Mouse (Mus musculus) neural tube, embryonic 13.5 days (tissue): ENCODE data around the gene Galnt3. TPM values are rescaled to one million over a fixed set of nuclear protein-coding genes. Genes with fewer than 3 reads are reported as not detected.
A peak's percentile ranks its signal among the peaks of the same experiment; 100 is the strongest.

ENCODE experiments used
- ATAC-seq: fragments of 200-750 bp; cut with Nextera tagmentation; 2 replicates; pipeline ENCODE4 v1.8.0; 2017; ENCODE audit warnings: low read depth, mild to moderate bottlenecking, moderate TSS enrichment, moderate library complexity
- H3K27ac ChIP-seq: fragments of 300-500 bp; sonication (generic); replicated peaks from 2 replicates; pipeline ENCODE4 v1.5.1; 2015; ENCODE audit warnings: moderate library complexity, mild to moderate bottlenecking, inconsistent platforms
- H3K27me3 ChIP-seq: fragments of 300-500 bp; sonication (generic); 2 replicates; pipeline ENCODE4 v1.6.1; 2015; ENCODE audit warnings: mild to moderate bottlenecking, inconsistent platforms
- H3K36me3 ChIP-seq: fragments of 300-500 bp; sonication (generic); 2 replicates; pipeline ENCODE4 v1.6.1; 2015; ENCODE audit warnings: mild to moderate bottlenecking, inconsistent platforms
- H3K4me1 ChIP-seq: fragments of 300-500 bp; sonication (generic); replicated peaks from 2 replicates; pipeline ENCODE4 v1.6.1; 2015; ENCODE audit warnings: inconsistent platforms
- H3K4me2 ChIP-seq: fragments of 300-500 bp; sonication (generic); 2 replicates; pipeline ENCODE4 v1.6.1; 2015; ENCODE audit warnings: inconsistent platforms, mild to moderate bottlenecking, moderate library complexity
- H3K4me3 ChIP-seq: fragments of 300-500 bp; sonication (generic); 2 replicates; pipeline ENCODE4 v1.5.1; 2015; ENCODE audit warnings: mild to moderate bottlenecking, inconsistent platforms
- H3K9ac ChIP-seq: fragments of 300-500 bp; sonication (generic); 2 replicates; pipeline ENCODE4 v1.6.1; 2015; ENCODE audit warnings: moderate library complexity, mild to moderate bottlenecking, inconsistent platforms
- H3K9me3 ChIP-seq: fragments of 300-500 bp; sonication (generic); 2 replicates; pipeline ENCODE4 v1.6.1; 2016; ENCODE audit warnings: inconsistent platforms
- WGBS: fragments of 180-500 bp; shearing (Covaris S2); methylation state at CpG from one replicate; pipeline ENCODE4 v1.1.7; 2015; 5-methylcytosine and 5-hydroxymethylcytosine counted together
- polyA plus RNA-seq: library from polyadenylated mRNA; unstranded; fragments of >200 nt; fragmentation: Nextera tagmentation; extraction: Ambion mirVana; gene quantifications from 2 replicates; pipeline ENCODE4 v1.2.1, GENCODE M21; 2015

Galnt3 gene
- polyA plus RNA-seq: 0.39 and 0.59 TPM in 2 replicates

- Histone ChIP-seq H3K9me3 (no peaks in the 10 kb centered on the region), H3K4me2 (peak within 1 kb of the TSS; percentile 95), H3K4me1 (peaks cover 8% of the 10 kb centered on the region), H3K36me3 (no peaks in the 10 kb centered on the region), H3K27me3 (peaks cover 32% of the 10 kb centered on the region), H3K4me3 (peak within 1 kb of the TSS; percentile 56), H3K9ac (peak within 1 kb of the TSS; percentile 70), H3K27ac (no peak within 1 kb of the TSS)
- ATAC-seq: peak; percentile 81
- WGBS: under 1% methylated on average over 54 of the region's 74 CpGs
Observed at GRCm38 (mm10) chr2:66124591-66125271, at the start of gene Galnt3. Galnt3 (minus strand) TSS chr2:66124994.

- Histone ChIP-seq H3K4me3 (no peak overlapping the region), H3K4me1 (peaks cover 14% of the 10 kb centered on the region), H3K9ac (no peak overlapping the region), H3K27ac (no peak overlapping the region), H3K4me2 (no peak overlapping the region), H3K27me3 (no peaks in the 10 kb centered on the region), H3K9me3 (no peaks in the 10 kb centered on the region), H3K36me3 (no peaks in the 10 kb centered on the region)
- WGBS: 69% methylated on average over 5 of the region's 5 CpGs
- no peak for ATAC-seq
Observed at GRCm38 (mm10) chr2:66173134-66173533, 48.3 kb upstream of the Galnt3 start.

GRCm38 (mm10) chr2:66171643-66172042 is 46.8 kb upstream of the Galnt3 start:
- no peak for ATAC-seq
- no peak overlapping the region for H3K9ac ChIP-seq
- H3K36me3 ChIP-seq: no peaks in the 10 kb centered on the region
- no peak overlapping the region for H3K4me2 ChIP-seq
- no peaks in the 10 kb centered on the region for H3K27me3 ChIP-seq
- H3K9me3 ChIP-seq: no peaks in the 10 kb centered on the region
- WGBS: 83% methylated on average over 3 of the region's 3 CpGs
- no peak overlapping the region for H3K27ac ChIP-seq
- H3K4me1 ChIP-seq: no peaks in the 10 kb centered on the region
- H3K4me3 ChIP-seq: no peak overlapping the region

GRCm38 (mm10) chr2:66170721-66171120 is 45.9 kb upstream of the Galnt3 start:
- H3K27me3 ChIP-seq: no peaks in the 10 kb centered on the region
- no peak overlapping the region for H3K4me3 ChIP-seq
- no peaks in the 10 kb centered on the region for H3K9me3 ChIP-seq
- WGBS: 84% methylated on average over 11 of the region's 11 CpGs
- no peaks in the 10 kb centered on the region for H3K4me1 ChIP-seq
- no peak overlapping the region for H3K27ac ChIP-seq
- H3K9ac ChIP-seq: no peak overlapping the region
- H3K4me2 ChIP-seq: no peak overlapping the region
- H3K36me3 ChIP-seq: no peaks in the 10 kb centered on the region
- ATAC-seq: no peak

- Histone ChIP-seq H3K4me3 (no peak overlapping the region), H3K9ac (no peak overlapping the region), H3K4me1 (no peaks in the 10 kb centered on the region), H3K27ac (no peak overlapping the region), H3K4me2 (no peak overlapping the region), H3K9me3 (no peaks in the 10 kb centered on the region), H3K36me3 (no peaks in the 10 kb centered on the region), H3K27me3 (no peaks in the 10 kb centered on the region)
- ATAC-seq: no peak
- 94% methylated on average over 8 of the region's 8 CpGs for WGBS
Observed at GRCm38 (mm10) chr2:66165025-66165424, 40.2 kb upstream of the Galnt3 start.

GRCm38 (mm10) chr2:66158140-66158915 is 33.5 kb upstream of the Galnt3 start:
- WGBS: 73% methylated on average over 7 of the region's 7 CpGs
- H3K4me1 ChIP-seq: no peaks in the 10 kb centered on the region; the same call in 1 of the 2 replicates
- ATAC-seq: no peak

GRCm38 (mm10) chr2:66151436-66151835 is 26.6 kb upstream of the Galnt3 start:
- no peaks in the 10 kb centered on the region for H3K9me3 ChIP-seq
- H3K27ac ChIP-seq: no peak overlapping the region
- H3K9ac ChIP-seq: no peak overlapping the region
- no peak overlapping the region for H3K4me2 ChIP-seq
- H3K4me1 ChIP-seq: peaks cover 10% of the 10 kb centered on the region
- 82% methylated on average over 2 of the region's 2 CpGs for WGBS
- no peak overlapping the region for H3K4me3 ChIP-seq
- no peak for ATAC-seq
- no peaks in the 10 kb centered on the region for H3K27me3 ChIP-seq
- no peaks in the 10 kb centered on the region for H3K36me3 ChIP-seq

More at GRCm38 (mm10) chr2:66158140-66158915, 33.5 kb upstream of the Galnt3 start:
- Histone ChIP-seq H3K27me3 (no peaks in the 10 kb centered on the region), H3K27ac (no peak overlapping the region), H3K9me3 (no peaks in the 10 kb centered on the region), H3K4me3 (no peak overlapping the region), H3K4me2 (no peak overlapping the region), H3K36me3 (no peaks in the 10 kb centered on the region), H3K9ac (no peak overlapping the region)

- Histone ChIP-seq H3K27me3 (no peaks in the 10 kb centered on the region), H3K27ac (no peak overlapping the region), H3K4me2 (no peak overlapping the region), H3K9me3 (no peaks in the 10 kb centered on the region), H3K9ac (no peak overlapping the region), H3K36me3 (no peaks in the 10 kb centered on the region), H3K4me1 (peaks cover 11% of the 10 kb centered on the region; the same call in 1 of the 2 replicates), H3K4me3 (no peak overlapping the region)
- WGBS: 82% methylated on average over 3 of the region's 3 CpGs
- no peak for ATAC-seq
Observed at GRCm38 (mm10) chr2:66150531-66150930, 25.7 kb upstream of the Galnt3 start.

- Histone ChIP-seq H3K36me3 (no peaks in the 10 kb centered on the region), H3K9ac (no peak overlapping the region), H3K27ac (no peak overlapping the region), H3K4me1 (peaks cover 11% of the 10 kb centered on the region; the same call in 1 of the 2 replicates), H3K4me3 (no peak overlapping the region), H3K9me3 (no peaks in the 10 kb centered on the region), H3K27me3 (no peaks in the 10 kb centered on the region), H3K4me2 (no peak overlapping the region)
- no peak for ATAC-seq
- 85% methylated on average over 10 of the region's 10 CpGs for WGBS
Observed at GRCm38 (mm10) chr2:66148654-66149230, 23.9 kb upstream of the Galnt3 start.

GRCm38 (mm10) chr2:66146473-66146872 is 21.7 kb upstream of the Galnt3 start:
- Histone ChIP-seq H3K27ac (peak overlapping the region; percentile 38; the same call in 1 of the 2 replicates), H3K27me3 (no peaks in the 10 kb centered on the region), H3K9ac (no peak overlapping the region), H3K36me3 (no peaks in the 10 kb centered on the region), H3K4me3 (no peak overlapping the region), H3K4me2 (no peak overlapping the region), H3K9me3 (no peaks in the 10 kb centered on the region), H3K4me1 (peaks cover 11% of the 10 kb centered on the region; the same call in 1 of the 2 replicates)
- peak; percentile 47; the same call in 1 of the 2 replicates for ATAC-seq
- 32% methylated on average over 4 of the region's 4 CpGs for WGBS

GRCm38 (mm10) chr2:66144770-66145169 is 20.0 kb upstream of the Galnt3 start:
- no peak for ATAC-seq
- Histone ChIP-seq H3K4me1 (peaks cover 11% of the 10 kb centered on the region; the same call in 1 of the 2 replicates), H3K9me3 (no peaks in the 10 kb centered on the region), H3K36me3 (no peaks in the 10 kb centered on the region), H3K4me3 (no peak overlapping the region), H3K27me3 (no peaks in the 10 kb centered on the region), H3K9ac (no peak overlapping the region), H3K27ac (no peak overlapping the region), H3K4me2 (no peak overlapping the region)
- WGBS: 33% methylated on average over 5 of the region's 5 CpGs

- whole genome bisulfite sequencing: 88% methylated on average over 4 of the region's 4 CpGs
- Histone ChIP-seq H3K4me1 (peaks cover 11% of the 10 kb centered on the region; the same call in 1 of the 2 replicates), H3K27me3 (no peaks in the 10 kb centered on the region), H3K9me3 (no peaks in the 10 kb centered on the region), H3K27ac (no peak overlapping the region), H3K36me3 (no peaks in the 10 kb centered on the region), H3K4me2 (no peak overlapping the region), H3K4me3 (no peak overlapping the region), H3K9ac (no peak overlapping the region)
- ATAC-seq: no peak
Observed at GRCm38 (mm10) chr2:66143284-66143683, 18.5 kb upstream of the Galnt3 start.
